Mouse (Mus musculus) erythroblast, embryonic 14.5 days (primary cell): ENCODE results near the gene Cwc27.

Experiments used
- GATA1 ChIP-seq: IDR thresholded peaks from 2 replicates; pipeline ENCODE4 v1.6.1; 2012; ENCODE audit warnings: low read length, inconsistent platforms, mixed read lengths
- TAL1 ChIP-seq: IDR thresholded peaks from 3 replicates; pipeline ENCODE4 v1.6.1; 2012; ENCODE audit warnings: low read length, inconsistent platforms, mixed read lengths

- no peak for TF ChIP-seq GATA1
- no peak for TF ChIP-seq TAL1
Measured at GRCm38 (mm10) chr13:104634708-104635107, 182.2 kb downstream of the Cwc27 start.
